Mouse (Mus musculus) G1E-ER4 (cell line): Measurements from ENCODE around the gene Grn. TPM values are rescaled to one million over a fixed set of nuclear protein-coding genes. Genes with fewer than 3 reads are reported as not detected.

Experiments used
- GATA1 ChIP-seq: IDR thresholded peaks from one replicate; pipeline ENCODE4 v1.8.0; 2012; ENCODE audit warnings: low read length, inconsistent platforms
- polyA plus RNA-seq: library from polyadenylated mRNA; stranded (reverse); fragments of >175 nt; gene quantifications from 2 replicates; pipeline ENCODE4 v1.2.3, GENCODE M21; 2012

Gene Grn
- 13.2 and 18.9 TPM in 2 replicates for polyA plus RNA-seq

- TF ChIP-seq GATA1 = no peak
Observed at GRCm38 (mm10) chr11:102430121-102431017, at the start of gene Grn. Gene Grn (plus strand): TSS chr11:102430315.

DNA sequence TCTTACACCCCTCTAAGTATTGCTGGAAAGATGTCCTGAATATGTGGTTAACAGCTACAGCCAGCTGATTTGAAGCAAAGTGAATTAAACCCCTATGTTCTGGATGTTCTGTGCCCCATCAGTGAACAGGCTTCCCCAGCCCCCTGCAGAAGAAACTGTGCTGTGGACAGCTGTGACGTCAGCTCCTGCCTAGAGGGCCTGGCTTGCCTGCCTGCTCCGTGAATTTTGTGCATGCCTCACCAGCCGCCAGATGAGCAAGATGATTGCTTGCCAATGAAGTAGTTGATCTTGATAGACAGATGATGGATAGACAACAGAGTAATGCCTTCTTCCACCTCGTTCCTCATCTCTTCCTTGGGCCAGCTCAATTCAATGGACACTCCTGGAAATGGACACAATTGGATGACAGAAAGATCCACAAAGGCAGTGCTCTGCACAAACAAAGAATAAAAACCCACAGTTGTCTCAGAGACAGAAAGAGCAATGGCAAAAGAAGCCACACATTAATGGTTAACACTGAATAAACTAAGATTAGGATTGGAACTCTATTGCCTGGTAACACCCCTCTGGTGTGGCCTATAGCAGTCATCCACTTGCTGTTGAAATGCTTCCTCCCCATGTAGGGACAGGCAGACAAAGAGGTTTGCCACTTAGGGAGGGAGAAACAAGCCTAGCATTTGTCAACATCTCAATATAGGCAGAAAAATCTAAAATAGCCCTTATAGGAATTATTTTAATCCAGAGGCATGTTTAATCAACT is 48.6 kb upstream of the Grn start:
- no peak for TF ChIP-seq GATA1

- no peak for TF ChIP-seq GATA1
Observed at GRCm38 (mm10) chr11:102382794-102383193, 47.3 kb upstream of the Grn start.

DNA sequence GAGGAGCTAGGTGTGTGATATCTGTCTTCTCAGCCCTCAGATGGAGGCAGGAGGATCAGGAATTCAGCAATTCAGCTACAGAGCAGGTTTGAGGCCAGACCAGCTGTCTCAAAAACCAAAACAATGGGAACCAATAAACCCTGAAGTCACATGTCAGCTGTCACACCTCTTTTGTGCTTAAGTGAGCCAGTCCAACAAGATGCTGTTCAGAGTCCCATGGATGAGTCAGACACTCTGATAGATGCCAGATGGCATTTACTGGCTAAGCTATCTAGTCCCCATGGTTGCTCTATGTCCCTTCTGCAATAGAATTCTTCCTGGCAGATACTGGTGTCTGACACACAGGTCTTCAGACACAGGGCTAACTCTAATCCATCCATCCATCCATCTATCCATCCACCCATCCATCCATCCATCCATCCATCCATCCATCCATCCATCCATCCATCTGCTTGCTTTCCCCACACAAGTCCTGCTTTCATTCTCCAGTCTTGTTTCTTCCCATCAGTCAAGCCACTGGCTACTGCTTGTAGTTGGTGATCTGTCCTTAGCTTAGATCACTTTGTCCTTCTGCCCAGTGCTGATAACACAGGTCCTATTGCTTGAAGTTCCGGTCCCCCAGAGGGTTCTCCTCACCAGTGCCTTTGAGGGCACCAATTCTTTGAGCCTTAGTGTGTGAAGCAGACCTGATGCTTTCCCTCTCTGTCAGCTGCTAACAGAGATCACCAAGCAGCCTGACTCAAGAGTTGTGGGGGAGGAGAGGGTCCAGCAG is 46.6 kb upstream of the Grn start:
- no peak for TF ChIP-seq GATA1

GRCm38 (mm10) chr11:102384418-102384817 is 45.7 kb upstream of the Grn start:
- TF ChIP-seq GATA1 = no peak

GRCm38 (mm10) chr11:102385075-102385474 is 45.0 kb upstream of the Grn start:
- no peak for TF ChIP-seq GATA1

- no peak for TF ChIP-seq GATA1
Observed at GRCm38 (mm10) chr11:102386121-102386520, 44.0 kb upstream of the Grn start.

- TF ChIP-seq GATA1 = no peak
Observed at GRCm38 (mm10) chr11:102392441-102393237, 37.5 kb upstream of the Grn start.

- TF ChIP-seq GATA1 = no peak
Observed at GRCm38 (mm10) chr11:102393238-102393634, 36.9 kb upstream of the Grn start, which contains the start of gene Rundc3a. Gene Rundc3a (plus strand): TSS chr11:102393403.

DNA sequence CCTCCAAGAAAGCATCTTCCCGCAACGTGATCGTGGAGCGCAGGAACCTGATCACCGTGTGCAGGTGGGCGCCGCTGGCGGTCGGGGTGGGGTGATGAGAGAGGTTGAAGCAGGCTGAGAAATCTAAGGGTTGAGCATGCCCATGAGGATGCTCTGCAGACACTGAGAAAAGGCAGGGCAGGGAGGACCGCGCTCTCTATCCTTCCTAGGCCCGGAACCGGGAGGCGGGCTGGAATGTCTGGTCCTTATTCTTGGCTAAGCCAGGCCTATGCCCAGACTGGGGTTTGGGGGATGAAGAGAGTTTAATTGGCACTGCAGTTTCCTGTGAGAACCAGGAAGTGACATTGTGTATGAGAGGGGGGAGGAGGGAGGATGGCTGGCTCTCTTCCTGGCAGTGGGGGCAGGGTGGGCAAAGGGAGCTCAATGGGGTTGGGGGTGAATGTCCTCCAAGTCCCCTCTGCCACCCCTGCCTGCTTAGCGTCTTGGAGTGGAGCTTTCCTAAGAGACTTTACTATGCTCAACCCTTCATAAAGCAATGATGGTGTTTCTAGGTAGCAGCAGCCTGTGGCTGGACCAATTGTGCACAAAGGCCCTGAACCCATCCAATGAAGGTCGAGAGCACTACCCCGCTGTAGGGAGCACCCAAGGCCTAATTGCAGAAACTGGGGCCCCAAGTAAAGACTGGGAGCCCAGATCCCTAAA is 36.2 kb upstream of the Grn start:
- TF ChIP-seq GATA1 = no peak

- TF ChIP-seq GATA1 = no peak
Observed at GRCm38 (mm10) chr11:102394421-102395124, 35.5 kb upstream of the Grn start.

GRCm38 (mm10) chr11:102395250-102395649 is 34.9 kb upstream of the Grn start:
- no peak for TF ChIP-seq GATA1

DNA sequence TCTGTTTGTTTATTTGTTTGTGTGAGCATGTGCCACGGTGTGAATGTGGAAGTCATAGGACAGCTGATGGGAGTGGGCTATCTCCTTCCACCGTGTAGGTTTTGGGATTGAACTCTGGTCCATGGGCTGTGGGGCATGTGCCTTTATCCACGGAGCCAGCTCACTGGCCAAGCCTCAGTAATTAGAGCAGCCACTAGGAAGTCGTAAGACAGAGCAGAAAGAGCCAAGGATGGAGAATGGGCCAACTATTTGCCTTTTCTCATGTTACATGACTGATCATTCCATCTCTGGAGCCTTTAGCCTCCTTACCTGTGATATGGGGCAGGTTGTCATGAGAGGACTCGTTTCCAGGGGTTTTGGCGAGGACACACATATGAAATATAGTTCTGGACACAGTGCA is 33.9 kb upstream of the Grn start:
- TF ChIP-seq GATA1 = no peak

DNA sequence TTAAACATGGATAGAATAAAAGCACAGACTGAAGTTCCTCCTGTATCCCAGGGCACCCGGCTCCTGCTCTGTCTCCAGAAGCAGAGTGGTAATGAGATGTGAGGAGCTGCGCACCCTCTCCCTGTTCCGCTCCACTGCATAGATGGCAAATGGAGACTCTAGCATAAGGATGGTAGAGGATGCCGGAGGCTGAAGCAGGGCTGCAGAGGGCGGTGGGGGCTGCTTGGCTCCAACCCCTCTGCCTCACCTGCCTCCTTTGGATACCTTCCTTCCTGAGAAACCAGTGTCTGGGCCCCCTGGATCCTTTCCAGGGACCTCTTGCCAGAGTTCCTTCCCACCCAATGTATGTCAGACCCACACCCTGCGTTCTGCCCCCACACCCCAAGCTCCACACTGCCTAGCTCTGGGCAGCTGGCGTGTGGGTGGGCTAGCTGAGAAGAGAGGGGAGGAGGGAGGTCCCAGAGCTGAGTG is 33.4 kb upstream of the Grn start:
- TF ChIP-seq GATA1 = no peak
